11 mouse cellular contexts compared by ENCODE assay signal in genomic region chr5:143471165-143471546, GRCm38 (mm10). TPM values are rescaled to one million over a fixed set of nuclear protein-coding genes. Genes with fewer than 3 reads are reported as not detected.
A peak's percentile ranks its signal among the peaks of the same experiment; 100 is the strongest.
DNase-seq lines count a peak whose midpoint lies in the region; ATAC-seq and TF ChIP-seq lines count a peak whose summit lies in the region.
"Had no signal": no experiment of that assay in that cellular context is flagged by ENCODE, and none has a peak within 500 bp of the region (broad histone marks: within the 10 kb centered on the region; RNA-seq: fewer than 3 reads in every experiment).

No protein-coding gene starts in this region.

- peak; percentile 30; the same call in 1 of the 2 replicates for ATAC-seq in stomach, postnatal 0 days (ENCODE audit: low FRiP score, low TSS enrichment)
- no peak for ATAC-seq in forebrain, embryonic 13.5 days
- ATAC-seq: hindbrain, embryonic 16.5 days had no signal

- WGBS in heart, adult 2 months: 66% methylated on average over 3 of the region's 3 CpGs
- 78% methylated on average over 3 of the region's 3 CpGs for WGBS in stomach, postnatal 0 days
- WGBS in forebrain, embryonic 13.5 days: 96% methylated on average over 3 of the region's 3 CpGs

- intact Hi-C loops in heart, adult 2 months (cut with DNase I): no loop called here
- intact Hi-C loops in left cerebral cortex, adult 2 months (cut with DNase I): no loop called here
- intact Hi-C loops in left cerebral cortex, postnatal 14 days (cut with DNase I): no loop called here

- H3K27ac ChIP-seq in heart, adult 2 months: peak overlapping the region; percentile 33; the same call in 1 of the 2 replicates
- H3K27ac ChIP-seq in left cerebral cortex, adult 2 months: peak overlapping the region; percentile 53
- H3K27ac ChIP-seq in stomach, postnatal 0 days (replicated peaks): peak overlapping the region; percentile 53; the same call in 1 of the 2 replicates
- H3K27ac ChIP-seq in forebrain, embryonic 13.5 days: no peak overlapping the region

- no peaks in the 10 kb centered on the region for H3K27me3 ChIP-seq in heart, adult 2 months (ENCODE audit: control insufficient read depth, insufficient read depth, low read length)
- no peaks in the 10 kb centered on the region for H3K27me3 ChIP-seq in stomach, postnatal 0 days (ENCODE audit: control insufficient read depth, insufficient read depth, low read length)
- H3K27me3 ChIP-seq in forebrain, embryonic 13.5 days: no peaks in the 10 kb centered on the region

- TF ChIP-seq CTCF in heart, adult 2 months (IDR thresholded peaks at IDR 0.05): no peak
- TF ChIP-seq CTCF in left cerebral cortex, adult 2 months (IDR thresholded peaks at IDR 0.05): no peak
- TF ChIP-seq CTCF in stomach, postnatal 0 days (IDR thresholded peaks at IDR 0.05; ENCODE audit: low read depth): no peak

- H3K4me3 ChIP-seq in heart, adult 2 months: no peak overlapping the region
- H3K4me3 ChIP-seq in left cerebral cortex, adult 2 months: no peak overlapping the region
- no peak overlapping the region for H3K4me3 ChIP-seq in stomach, postnatal 0 days (ENCODE audit: low read depth, low read length)
- no peak overlapping the region for H3K4me3 ChIP-seq in forebrain, embryonic 13.5 days

- no peak for TF ChIP-seq EP300 in heart, adult 2 months (IDR thresholded peaks at IDR 0.05; ENCODE audit: insufficient read depth, low read depth, low read length)
- no peak for TF ChIP-seq EP300 in stomach, postnatal 0 days (optimal IDR thresholded peaks at IDR 0.05)

- no peaks in the 10 kb centered on the region for H3K9me3 ChIP-seq in stomach, postnatal 0 days (ENCODE audit: control insufficient read depth, low read length)
- H3K9me3 ChIP-seq in forebrain, embryonic 13.5 days (replicated peaks): no peaks in the 10 kb centered on the region
- H3K9me3 ChIP-seq: G1E had no signal

- no peak for DNase-seq in heart, adult 2 months
- no peak for DNase-seq in heart, adult 9 months (ENCODE audit: low spot score in 2 of 2)
- DNase-seq in left cerebral cortex, adult 2 months (ENCODE audit: extremely low spot score in 1 of 2, low spot score in 2 of 2): no peak
- DNase-seq in left cerebral cortex, postnatal 14 days (ENCODE audit: low spot score in 2 of 2): no peak
- DNase-seq in testis, postnatal 10 days (ENCODE audit: low spot score): peak; percentile 17
- DNase-seq in testis, postnatal 14 days (ENCODE audit: low spot score): no peak
- DNase-seq in stomach, postnatal 0 days (ENCODE audit: low spot score): peak; percentile 9
- DNase-seq: thymus, postnatal 25 days had no signal

- no peaks in the 10 kb centered on the region for H3K79me2 ChIP-seq in heart, adult 2 months (replicated peaks; ENCODE audit: control insufficient read depth, insufficient read depth, low read length)

- no peaks in the 10 kb centered on the region for H3K36me3 ChIP-seq in heart, adult 2 months (ENCODE audit: control insufficient read depth, insufficient read depth, low read length)
- 0 out of 2 replicates have a peak, but pooled peaks cover 2% of the 10 kb centered on the region for H3K36me3 ChIP-seq in stomach, postnatal 0 days (ENCODE audit: control insufficient read depth, insufficient read depth, low read length)
- peaks cover 86% of the 10 kb centered on the region for H3K36me3 ChIP-seq in forebrain, embryonic 13.5 days (ENCODE audit: poor library complexity, severe bottlenecking)

- TF ChIP-seq POLR2A in heart, adult 2 months (IDR thresholded peaks at IDR 0.05; ENCODE audit: insufficient read depth, low read depth, low read length): no peak

- no peak overlapping the region for H3K4me2 ChIP-seq in stomach, postnatal 0 days (replicated peaks; ENCODE audit: low read depth)
- H3K4me2 ChIP-seq in forebrain, embryonic 13.5 days: no peak overlapping the region

- H3K4me1 ChIP-seq in heart, adult 2 months (ENCODE audit: control insufficient read depth, insufficient read depth, low read length): peaks cover 1% of the 10 kb centered on the region; the same call in 1 of the 2 replicates
- no peaks in the 10 kb centered on the region for H3K4me1 ChIP-seq in stomach, postnatal 0 days (replicated peaks; ENCODE audit: control insufficient read depth, insufficient read depth)
- peaks cover under 1% of the 10 kb centered on the region; the same call in 1 of the 2 replicates for H3K4me1 ChIP-seq in forebrain, embryonic 13.5 days

- H3K9ac ChIP-seq in heart, adult 2 months (ENCODE audit: low read depth, low read length): no peak overlapping the region
- H3K9ac ChIP-seq in stomach, postnatal 0 days (ENCODE audit: low read length): no peak overlapping the region
- H3K9ac ChIP-seq in forebrain, embryonic 13.5 days: no peak overlapping the region

RNA-seq across cellular contexts. Expression of gene Daglb, which starts 6.8 kb away (rescaled TPM):
- 1 to 10 TPM; 7.6 to 8.2 TPM for total RNA-seq in heart, adult 2 months (2021)
- polyA plus RNA-seq in heart, adult 2 months (2012; rRNA removed): 9.7 and 12.2 TPM in 2 replicates
- 10 to 100 TPM; 32.5 to 36.1 TPM for total RNA-seq in left cerebral cortex, adult 2 months (2021)
- total RNA-seq in left cerebral cortex, postnatal 14 days (2021): 10 to 100 TPM; 24.8 to 25.7 TPM
- polyA plus RNA-seq in stomach, postnatal 0 days (2015; fragmentation: Nextera tagmentation; extraction: Ambion mirVana): 5.5 and 5.9 TPM in 2 replicates
- polyA plus RNA-seq in forebrain, embryonic 13.5 days (2015; fragmentation: Nextera tagmentation; extraction: Ambion mirVana): 13.5 and 13.6 TPM in 2 replicates

RNA-seq across cellular contexts. Expression of gene Rac1, which starts 56.7 kb away (rescaled TPM):
- total RNA-seq in heart, adult 2 months (2021): 100 to 1,000 TPM; 219 to 231 TPM
- 204 and 351 TPM in 2 replicates for polyA plus RNA-seq in heart, adult 2 months (2012; rRNA removed)
- 100 to 1,000 TPM; 344 to 351 TPM for total RNA-seq in left cerebral cortex, adult 2 months (2021)
- total RNA-seq in left cerebral cortex, postnatal 14 days (2021): 100 to 1,000 TPM; 403 TPM
- 345 and 377 TPM in 2 replicates for polyA plus RNA-seq in stomach, postnatal 0 days (2015; fragmentation: Nextera tagmentation; extraction: Ambion mirVana)
- polyA plus RNA-seq in forebrain, embryonic 13.5 days (2015; fragmentation: Nextera tagmentation; extraction: Ambion mirVana): 322 and 336 TPM in 2 replicates

Comparison
In these comparisons a context has a peak if more than half of its experiments do, and no peak if none do; other contexts are left out.
1. DNase-seq: peak in testis, postnatal 10 days (single experiment) and stomach, postnatal 0 days (single experiment); none in heart, adult 2 months (0 of 2), heart, adult 9 months (0 of 2), left cerebral cortex, adult 2 months (0 of 2), left cerebral cortex, postnatal 14 days (0 of 2) and testis, postnatal 14 days (single experiment).